In genomic region chr7:27258205-27258899, GRCm38 (mm10) we compare ENCODE assay signal across 8 mouse cellular contexts. TPM values are rescaled to one million over a fixed set of nuclear protein-coding genes. Genes with fewer than 3 reads are reported as not detected.
DNase-seq lines count a peak whose midpoint lies in the region; ATAC-seq and TF ChIP-seq lines count a peak whose summit lies in the region.

TSS of gene Numbl (plus strand) at chr7:27258433.

- CTCF ChIA-PET in Patski (lab: Charles Lee) = no interaction called here

- H3K27me3 ChIP-seq in Patski = no peaks in the 10 kb centered on the region
- H3K27me3 ChIP-seq in hindbrain, embryonic 14.5 days (ENCODE audit: control insufficient read depth, insufficient read depth, low read length) = no peaks in the 10 kb centered on the region

- POLR2A ChIA-PET in Patski (lab: Charles Lee) = no interaction called here

- peak within 1 kb of the TSS; percentile 90 for H3K27ac ChIP-seq in hindbrain, embryonic 14.5 days

- peaks cover 31% of the 10 kb centered on the region for H3K4me1 ChIP-seq in hindbrain, embryonic 14.5 days (replicated peaks; ENCODE audit: control insufficient read depth, insufficient read depth, low read length)

- H3K36me3 ChIP-seq in hindbrain, embryonic 14.5 days (replicated peaks; ENCODE audit: control insufficient read depth, insufficient read depth) = peaks cover 19% of the 10 kb centered on the region

- H3K4me2 ChIP-seq in hindbrain, embryonic 14.5 days (replicated peaks) = peak within 1 kb of the TSS; percentile 78

- no peak for TF ChIP-seq CTCF in Patski (IDR thresholded peaks at IDR 0.05)

- in situ Hi-C loops in Patski (cut with MboI; ENCODE audit: low pct_unique_long_range_greater_than_20kb) = no loop called here

- peak; percentile 71 for ATAC-seq in Patski
- peak; percentile 75 for ATAC-seq in hindbrain, embryonic 14.5 days (ENCODE audit: low FRiP score)

- H3K9me3 ChIP-seq in hindbrain, embryonic 14.5 days (ENCODE audit: control insufficient read depth, low read length) = no peaks in the 10 kb centered on the region

- peak within 1 kb of the TSS; percentile 68 for H3K4me3 ChIP-seq in hindbrain, embryonic 14.5 days (replicated peaks; ENCODE audit: low read length)

- peak; percentile 46 for DNase-seq in Patski (ENCODE audit: low read depth, low spot score)
- peak; percentile 99 for DNase-seq in cerebellum, postnatal 14 days
- peak; percentile 81 to 83 for DNase-seq in frontal cortex, postnatal 25 days (ENCODE audit: low spot score in 2 of 2)
- peak; percentile 93 for DNase-seq in hindbrain, embryonic 14.5 days (ENCODE audit: low spot score)
- peak; percentile 88 for DNase-seq in layer of hippocampus, postnatal 36 days
- DNase-seq in lung, postnatal 36 days = peak; percentile 97
- peak; percentile 97 for DNase-seq in retina, postnatal 1 day
- DNase-seq in urinary bladder, adult 18-20 months (ENCODE audit: low spot score in 2 of 2) = peak; percentile 92 to 95

- H3K9ac ChIP-seq in hindbrain, embryonic 14.5 days = peak within 1 kb of the TSS; percentile 95

- under 1% methylated on average over 46 of the region's 47 CpGs for WGBS in hindbrain, embryonic 14.5 days

RNA-seq across cellular contexts. Expression of gene Numbl, which starts in this region (rescaled TPM):
- 9.6 TPM for polyA plus RNA-seq in Patski (2021)
- polyA plus RNA-seq in hindbrain, embryonic 14.5 days (2014; fragmentation: Nextera tagmentation; extraction: Ambion mirVana) = 36.2 and 39.2 TPM in 2 replicates
- total RNA-seq in layer of hippocampus, postnatal 36 days (2021) = 100 to 1,000 TPM; 137 to 144 TPM

Comparison
In these comparisons a context has a peak if more than half of its experiments do, and no peak if none do; other contexts are left out.
1. Peak in every context shown above with its lines: DNase-seq, ATAC-seq, H3K4me3 ChIP-seq and H3K27ac ChIP-seq.
2. DNase-seq: peak in every context shown above with its lines; median percentile 99 in cerebellum, postnatal 14 days; 97 in lung, postnatal 36 days; 97 in retina, postnatal 1 day; 94 in urinary bladder, adult 18-20 months; 93 in hindbrain, embryonic 14.5 days; 88 in layer of hippocampus, postnatal 36 days; 82 in frontal cortex, postnatal 25 days; 46 in Patski.